Mouse (Mus musculus): Measurements from ENCODE around the gene BC017158. TPM values are rescaled to one million over a fixed set of nuclear protein-coding genes. Genes with fewer than 3 reads are reported as not detected.

The BC017158 gene
- polyA plus RNA-seq, 1 experiment: 54.1 TPM

DNA sequence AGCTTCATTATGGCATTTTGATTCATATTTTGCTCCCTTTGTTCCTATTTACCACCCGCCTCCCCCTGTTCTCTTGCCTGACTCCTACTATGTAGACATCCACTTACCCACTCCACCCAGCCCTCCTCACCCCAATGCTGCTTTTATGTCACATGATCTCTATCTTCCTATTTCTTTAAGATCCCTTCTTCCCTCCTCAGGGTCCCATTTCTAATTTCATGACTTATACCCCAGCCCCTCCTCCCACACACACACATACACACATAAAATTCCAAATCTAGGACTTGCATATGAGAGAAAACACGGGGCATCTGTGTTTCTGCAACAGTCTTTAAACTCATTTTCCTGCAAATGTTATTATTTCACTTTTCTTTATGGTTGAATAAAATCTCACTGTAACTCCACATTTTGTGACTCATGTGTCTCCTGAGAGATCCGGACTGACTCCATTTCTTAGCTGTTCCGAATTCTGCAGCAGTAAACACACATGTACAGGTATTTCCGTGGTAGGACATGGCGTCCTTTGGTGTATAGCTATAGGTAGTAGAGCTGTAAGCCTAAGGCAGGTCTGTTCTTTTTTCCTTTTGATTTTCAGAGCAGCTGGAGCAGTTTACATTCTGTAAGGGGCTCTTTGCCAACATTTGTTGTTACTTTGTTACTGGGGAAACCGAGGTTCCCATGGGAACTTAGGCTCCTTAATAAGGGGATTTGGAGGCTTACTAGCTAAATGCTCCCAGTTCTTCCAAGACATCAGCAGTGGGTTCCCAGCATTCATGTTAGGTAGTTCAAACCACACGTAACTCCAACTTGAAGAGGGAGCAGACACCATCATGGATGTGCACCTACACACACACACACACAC, 742 bp upstream of the BC017158 start:
- Histone ChIP-seq H3K27ac (ENCODE audit: control insufficient read depth, insufficient read depth, low read length) (no peak overlapping the region), H3K4me1 (replicated peaks; ENCODE audit: control insufficient read depth, insufficient read depth, low read length) (peaks cover 6% of the 10 kb centered on the region), H3K27me3 (ENCODE audit: control insufficient read depth, insufficient read depth, low read length) (no peaks in the 10 kb centered on the region), H3K36me3 (ENCODE audit: control insufficient read depth, insufficient read depth, low read length) (no peaks in the 10 kb centered on the region), H3K4me3 (ENCODE audit: control insufficient read depth, insufficient read depth, low read length) (no peak overlapping the region)
- TF ChIP-seq POLR2A (IDR thresholded peaks at IDR 0.05; ENCODE audit: control insufficient read depth, extremely low read depth, insufficient read depth, low read length, poor library complexity) (no peak), CTCF (IDR thresholded peaks at IDR 0.05; ENCODE audit: borderline replicate concordance, control insufficient read depth, extremely low read depth, insufficient read depth, low read length, poor library complexity) (no peak)
- DNase-seq: no peak
- 78% methylated on average over 8 of the region's 8 CpGs for WGBS

- no peak overlapping the region for H3K27ac ChIP-seq (ENCODE audit: control insufficient read depth, insufficient read depth, low read length)
- 35% methylated on average over 10 of the region's 10 CpGs for WGBS
- H3K4me1 ChIP-seq (replicated peaks; ENCODE audit: control insufficient read depth, insufficient read depth, low read length): peaks cover 6% of the 10 kb centered on the region
- DNase-seq: no peak
- peak overlapping the region; percentile 62 for H3K4me3 ChIP-seq (ENCODE audit: control insufficient read depth, insufficient read depth, low read length)
- no peaks in the 10 kb centered on the region for H3K36me3 ChIP-seq (ENCODE audit: control insufficient read depth, insufficient read depth, low read length)
- no peak for TF ChIP-seq POLR2A (IDR thresholded peaks at IDR 0.05; ENCODE audit: control insufficient read depth, extremely low read depth, insufficient read depth, low read length, poor library complexity)
- TF ChIP-seq CTCF (IDR thresholded peaks at IDR 0.05; ENCODE audit: borderline replicate concordance, control insufficient read depth, extremely low read depth, insufficient read depth, low read length, poor library complexity): no peak
- H3K27me3 ChIP-seq (ENCODE audit: control insufficient read depth, insufficient read depth, low read length): no peaks in the 10 kb centered on the region
Measured at GRCm38 (mm10) chr7:128297291-128297616, 716 bp downstream of the BC017158 start.

GRCm38 (mm10) chr7:128296514-128296913, 1.5 kb downstream of the BC017158 start:
- H3K27me3 ChIP-seq (ENCODE audit: control insufficient read depth, insufficient read depth, low read length): no peaks in the 10 kb centered on the region
- no peak overlapping the region for H3K4me3 ChIP-seq (ENCODE audit: control insufficient read depth, insufficient read depth, low read length)
- no peak for DNase-seq
- no peak overlapping the region for H3K27ac ChIP-seq (ENCODE audit: control insufficient read depth, insufficient read depth, low read length)
- H3K36me3 ChIP-seq (ENCODE audit: control insufficient read depth, insufficient read depth, low read length): no peaks in the 10 kb centered on the region
- H3K4me1 ChIP-seq (replicated peaks; ENCODE audit: control insufficient read depth, insufficient read depth, low read length): peaks cover 6% of the 10 kb centered on the region
- TF ChIP-seq POLR2A (IDR thresholded peaks at IDR 0.05; ENCODE audit: control insufficient read depth, extremely low read depth, insufficient read depth, low read length, poor library complexity): no peak
- WGBS: 53% methylated on average over 3 of the region's 3 CpGs

GRCm38 (mm10) chr7:128294785-128295184, 3.2 kb downstream of the BC017158 start:
- WGBS: 96% methylated on average over 10 of the region's 10 CpGs
- DNase-seq: no peak
- Histone ChIP-seq H3K27me3 (ENCODE audit: control insufficient read depth, insufficient read depth, low read length) (no peaks in the 10 kb centered on the region), H3K4me3 (ENCODE audit: control insufficient read depth, insufficient read depth, low read length) (no peak overlapping the region), H3K4me1 (replicated peaks; ENCODE audit: control insufficient read depth, insufficient read depth, low read length) (peaks cover 6% of the 10 kb centered on the region), H3K36me3 (ENCODE audit: control insufficient read depth, insufficient read depth, low read length) (no peaks in the 10 kb centered on the region), H3K27ac (ENCODE audit: control insufficient read depth, insufficient read depth, low read length) (no peak overlapping the region)
- TF ChIP-seq POLR2A (IDR thresholded peaks at IDR 0.05; ENCODE audit: control insufficient read depth, extremely low read depth, insufficient read depth, low read length, poor library complexity) (no peak), CTCF (IDR thresholded peaks at IDR 0.05; ENCODE audit: borderline replicate concordance, control insufficient read depth, extremely low read depth, insufficient read depth, low read length, poor library complexity) (no peak)

- H3K4me1 ChIP-seq (replicated peaks; ENCODE audit: control insufficient read depth, insufficient read depth, low read length): no peaks in the 10 kb centered on the region
- WGBS: 74% methylated on average over 9 of the region's 9 CpGs
- no peak for DNase-seq
- H3K36me3 ChIP-seq (ENCODE audit: control insufficient read depth, insufficient read depth, low read length): peaks cover 6% of the 10 kb centered on the region; the same call in 1 of the 2 replicates
- no peak overlapping the region for H3K4me3 ChIP-seq (ENCODE audit: control insufficient read depth, insufficient read depth, low read length)
- H3K27me3 ChIP-seq (ENCODE audit: control insufficient read depth, insufficient read depth, low read length): no peaks in the 10 kb centered on the region
- H3K27ac ChIP-seq (ENCODE audit: control insufficient read depth, insufficient read depth, low read length): no peak overlapping the region
- TF ChIP-seq POLR2A (IDR thresholded peaks at IDR 0.05; ENCODE audit: control insufficient read depth, extremely low read depth, insufficient read depth, low read length, poor library complexity) (no peak), CTCF (IDR thresholded peaks at IDR 0.05; ENCODE audit: borderline replicate concordance, control insufficient read depth, extremely low read depth, insufficient read depth, low read length, poor library complexity) (0 out of 2 replicates have a peak, but pooled peaks have one; percentile 28)
Measured at GRCm38 (mm10) chr7:128288923-128289544, 8.9 kb downstream of the BC017158 start.

GRCm38 (mm10) chr7:128285060-128285459, 12.9 kb downstream of the BC017158 start:
- no peak overlapping the region for H3K27ac ChIP-seq (ENCODE audit: control insufficient read depth, insufficient read depth, low read length)
- no peak for DNase-seq
- H3K4me3 ChIP-seq (ENCODE audit: control insufficient read depth, insufficient read depth, low read length): no peak overlapping the region
- H3K27me3 ChIP-seq (ENCODE audit: control insufficient read depth, insufficient read depth, low read length): no peaks in the 10 kb centered on the region
- H3K36me3 ChIP-seq (ENCODE audit: control insufficient read depth, insufficient read depth, low read length): peaks cover 6% of the 10 kb centered on the region
- no peaks in the 10 kb centered on the region for H3K4me1 ChIP-seq (replicated peaks; ENCODE audit: control insufficient read depth, insufficient read depth, low read length)
- no peak for TF ChIP-seq CTCF (IDR thresholded peaks at IDR 0.05; ENCODE audit: borderline replicate concordance, control insufficient read depth, extremely low read depth, insufficient read depth, low read length, poor library complexity)
- 94% methylated on average over 8 of the region's 8 CpGs for WGBS
